Mouse (Mus musculus) large intestine, adult 2 months (tissue): ENCODE measurements around the gene Sprr2j-ps. TPM values are rescaled to one million over a fixed set of nuclear protein-coding genes. Genes with fewer than 3 reads are reported as not detected.

Source experiments
- DNase-seq: peaks from one replicate; pipeline ENCODE4 v3.0.0-alpha.2; 2012; ENCODE audit warnings: low read depth, low spot score
- WGBS: fragments of 180-500 bp; shearing (Covaris S2); methylation state at CpG from one replicate; pipeline ENCODE4 v1.1.7; 2018; 5-methylcytosine and 5-hydroxymethylcytosine counted together
- polyA plus RNA-seq: library from polyadenylated mRNA; depleted of rRNA; stranded (reverse); fragments of >200 nt; gene quantifications from 2 replicates; pipeline ENCODE4 v1.2.3, GENCODE M21; 2012; rRNA removed

Gene Sprr2j-ps
- polyA plus RNA-seq = not detected in 2 replicates

- DNase-seq = no peak
- WGBS = 78% methylated on average over 2 of the region's 2 CpGs
These were observed at the start of gene Sprr2j-ps for GRCm38 (mm10) chr3:92417782-92418181. TSS of gene Sprr2j-ps (plus strand) at chr3:92418082.

- WGBS = 79% methylated on average over 2 of the region's 2 CpGs
- DNase-seq = no peak
These were observed 44.3 kb upstream of the Sprr2j-ps start for GRCm38 (mm10) chr3:92373613-92374012.

GRCm38 (mm10) chr3:92385385-92385784 lies 32.5 kb upstream of the Sprr2j-ps start, which contains the start of gene Sprr2h:
TSS of gene Sprr2h (plus strand) at chr3:92385685.
- WGBS = 66% methylated on average over 1 of the region's 1 CpGs
- DNase-seq = no peak

- DNase-seq = no peak
- WGBS = 24% methylated on average over 1 of the region's 1 CpGs
These were observed 23.6 kb upstream of the Sprr2j-ps start for GRCm38 (mm10) chr3:92394301-92394700.

DNA sequence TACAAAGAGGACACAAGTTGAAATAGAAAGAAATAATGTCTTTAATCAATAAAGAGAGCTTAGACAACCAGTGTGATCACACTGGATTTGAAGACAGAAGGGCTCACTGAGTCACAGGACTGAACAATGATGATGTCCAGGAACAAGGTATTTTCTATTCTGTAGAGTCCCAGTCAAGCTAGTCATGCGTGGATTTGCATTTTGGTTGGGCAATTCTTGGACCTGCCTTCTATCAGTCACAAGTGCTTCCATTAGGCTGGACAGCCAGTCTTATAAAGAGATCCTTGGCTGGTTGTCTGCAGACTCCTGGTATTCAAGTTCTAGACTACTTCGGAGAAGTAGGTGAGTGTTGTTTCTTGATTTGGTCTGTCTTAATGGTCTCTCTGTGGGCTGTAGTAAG lies 10.2 kb upstream of the Sprr2j-ps start, which contains the start of gene Sprr2i:
TSS of gene Sprr2i (plus strand) at position 301 of the 400 bp plus-strand sequence.
- DNase-seq = no peak
- 94% methylated on average over 2 of the region's 2 CpGs for WGBS

GRCm38 (mm10) chr3:92429323-92429722 lies 11.4 kb downstream of the Sprr2j-ps start, which contains the start of gene Gm9774:
TSS of gene Gm9774 (minus strand) at chr3:92429423.
- DNase-seq = no peak
- WGBS = 92% methylated on average over 6 of the region's 6 CpGs

DNA sequence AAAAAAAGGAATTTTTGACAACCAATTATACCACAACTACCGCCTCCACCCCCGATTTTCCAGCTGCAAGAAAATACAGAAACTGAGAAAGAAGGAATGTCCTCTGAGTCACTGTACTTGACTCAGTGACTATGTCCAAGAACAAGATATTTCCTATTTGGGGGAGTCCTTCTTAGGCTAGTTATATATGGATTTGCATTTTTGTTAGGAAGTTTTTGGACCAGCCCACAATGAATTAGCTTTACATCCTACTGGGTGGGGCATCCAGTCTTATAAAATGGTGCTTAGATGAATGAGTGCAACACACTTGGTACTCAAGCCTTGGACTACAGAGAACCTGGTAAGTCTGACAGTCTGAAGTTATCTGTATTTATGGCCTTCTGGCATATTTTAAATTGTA lies 14.4 kb downstream of the Sprr2j-ps start, which contains the start of gene Sprr2k:
TSS of gene Sprr2k (plus strand) at position 301 of the 400 bp plus-strand sequence.
- DNase-seq = no peak
- WGBS = 86% methylated on average over 2 of the region's 2 CpGs

- DNase-seq = no peak
- 90% methylated on average over 3 of the region's 3 CpGs for WGBS
These were observed 20.8 kb downstream of the Sprr2j-ps start, which contains the start of gene Sprr1b for GRCm38 (mm10) chr3:92438689-92439088. TSS of gene Sprr1b (minus strand) at chr3:92438789.

GRCm38 (mm10) chr3:92440177-92440576 lies 22.3 kb downstream of the Sprr2j-ps start:
- 69% methylated on average over 3 of the region's 3 CpGs for WGBS
- DNase-seq = no peak

GRCm38 (mm10) chr3:92455151-92455550 lies 37.3 kb downstream of the Sprr2j-ps start:
- DNase-seq = no peak
- 81% methylated on average over 5 of the region's 5 CpGs for WGBS

DNA sequence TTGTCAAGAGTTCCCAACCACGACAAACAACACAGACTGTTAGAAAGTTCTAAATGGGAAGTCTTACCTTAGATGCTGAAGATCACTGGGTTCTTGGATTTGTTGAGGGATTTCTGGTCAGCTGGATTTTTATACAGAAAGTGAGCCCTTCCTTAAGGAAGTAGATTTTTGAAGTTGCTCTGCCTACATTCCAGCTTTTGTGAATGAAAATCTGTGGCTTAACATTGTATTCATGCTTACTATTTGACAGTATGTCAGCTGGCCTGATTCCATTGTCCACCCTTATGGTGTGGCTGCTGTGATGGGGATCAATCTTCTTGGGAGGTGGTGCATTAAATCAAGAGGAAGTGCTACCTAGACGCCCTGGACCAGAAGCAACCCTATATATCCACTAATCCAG lies 40.7 kb downstream of the Sprr2j-ps start, which contains the start of gene Sprr3:
TSS of gene Sprr3 (minus strand) at position 101 of the 400 bp plus-strand sequence.
- DNase-seq = no peak
- WGBS = 51% methylated on average over 2 of the region's 2 CpGs

DNA sequence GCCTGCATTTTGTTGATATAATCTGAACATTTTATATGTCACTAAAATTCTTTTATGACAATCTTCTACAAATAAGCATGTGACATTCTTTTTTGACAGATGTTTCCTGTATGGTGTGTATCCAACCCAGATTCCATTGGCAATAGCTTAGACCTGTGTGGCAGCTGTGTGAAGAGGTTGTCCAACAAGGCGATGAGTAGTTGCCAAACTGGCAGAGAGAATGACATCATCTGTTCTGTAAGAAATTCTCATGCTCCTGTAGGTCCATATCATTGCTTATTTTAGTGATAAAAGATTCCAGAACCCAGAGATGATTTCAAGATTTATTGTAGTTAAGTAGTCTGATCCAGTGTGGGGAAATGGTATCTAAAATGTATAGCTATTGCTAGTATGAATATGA lies 48.7 kb downstream of the Sprr2j-ps start:
- DNase-seq = no peak
- WGBS = 68% methylated on average over 1 of the region's 1 CpGs

DNA sequence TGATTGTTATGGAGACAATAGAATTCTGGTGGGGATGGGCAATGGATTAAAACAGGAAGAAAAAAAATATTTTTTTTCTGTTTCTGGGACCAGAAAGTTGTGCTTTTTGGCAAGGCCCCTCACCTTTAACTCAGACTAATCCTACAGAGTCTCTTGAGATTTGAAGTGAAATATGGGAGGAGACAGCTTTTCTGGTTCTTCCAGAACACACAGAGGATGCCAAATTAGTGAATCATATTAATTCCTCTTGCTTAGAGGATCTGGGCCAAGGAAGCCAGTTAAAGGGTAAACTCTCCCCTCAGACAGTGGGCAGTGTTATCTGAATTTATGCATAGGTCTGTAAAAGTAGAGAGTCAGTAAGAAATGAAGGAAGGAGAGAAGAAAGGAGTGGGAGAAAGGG lies 49.5 kb downstream of the Sprr2j-ps start:
- no peak for DNase-seq

Other genes starting within 250 kb of the Sprr2j-ps start
- gene Sprr2a1, start 202.3 kb upstream of the Sprr2j-ps start, polyA plus RNA-seq = 53.2 and 93.1 TPM in 2 replicates
- gene Sprr2a2, start 202.2 kb upstream of the Sprr2j-ps start, polyA plus RNA-seq = 24,207 and 25,946 TPM in 2 replicates
- 210 and 226 TPM in 2 replicates for gene Sprr2a3, start 132.7 kb upstream of the Sprr2j-ps start, polyA plus RNA-seq
- gene Sprr2b, start 101.5 kb upstream of the Sprr2j-ps start, polyA plus RNA-seq = not detected in 2 replicates
- gene Sprr2d, start 78.9 kb upstream of the Sprr2j-ps start, polyA plus RNA-seq = not detected in 2 replicates
- gene Sprr2e, start 65.9 kb upstream of the Sprr2j-ps start, polyA plus RNA-seq = not detected in 2 replicates
- not detected in 2 replicates for gene Sprr2f, start 52.9 kb upstream of the Sprr2j-ps start, polyA plus RNA-seq
- 0.16 TPM in 1 of 2 replicates, not detected in the other for gene Sprr2h, start 32.4 kb upstream of the Sprr2j-ps start, polyA plus RNA-seq
- not detected in 2 replicates for gene Sprr2i, start 10.1 kb upstream of the Sprr2j-ps start, polyA plus RNA-seq
- gene Gm9774, start 11.3 kb downstream of the Sprr2j-ps start, polyA plus RNA-seq = 7.5 and 8.2 TPM in 2 replicates
- not detected in 2 replicates for gene Sprr2k, start 14.5 kb downstream of the Sprr2j-ps start, polyA plus RNA-seq
- gene Sprr1b, start 20.7 kb downstream of the Sprr2j-ps start, polyA plus RNA-seq = not detected in 2 replicates
- gene Sprr3, start 40.6 kb downstream of the Sprr2j-ps start, polyA plus RNA-seq = 0.37 TPM in 1 of 2 replicates, not detected in the other
- gene Sprr1a, start 67.8 kb downstream of the Sprr2j-ps start, polyA plus RNA-seq = 8.5 and 16.7 TPM in 2 replicates
- gene Sprr4, start 82.4 kb downstream of the Sprr2j-ps start, polyA plus RNA-seq = not detected in 2 replicates
- not detected in 2 replicates for gene 2310046K23Rik, start 116.4 kb downstream of the Sprr2j-ps start, polyA plus RNA-seq
- not detected in 2 replicates for gene Ivl, start 155.7 kb downstream of the Sprr2j-ps start, polyA plus RNA-seq
- gene Smcp, start 170.9 kb downstream of the Sprr2j-ps start, polyA plus RNA-seq = 0.69 TPM in 1 of 2 replicates, not detected in the other
- gene 2210017I01Rik, start 189.4 kb downstream of the Sprr2j-ps start, polyA plus RNA-seq = not detected in 2 replicates
- not detected in 2 replicates for gene Lce6a, start 203.6 kb downstream of the Sprr2j-ps start, polyA plus RNA-seq
- gene Lce1a1, start 230.2 kb downstream of the Sprr2j-ps start, polyA plus RNA-seq = not detected in 2 replicates
- 0.15 TPM in 1 of 2 replicates, not detected in the other for gene Lce1b, start 238.8 kb downstream of the Sprr2j-ps start, polyA plus RNA-seq